Mouse (Mus musculus): ENCODE data around the gene Ppp1r36. TPM values are rescaled to one million over a fixed set of nuclear protein-coding genes. Genes with fewer than 3 reads are reported as not detected.

Ppp1r36 gene
- polyA plus RNA-seq, 1 experiment from 2014 or later, result 1.3 TPM

DNA sequence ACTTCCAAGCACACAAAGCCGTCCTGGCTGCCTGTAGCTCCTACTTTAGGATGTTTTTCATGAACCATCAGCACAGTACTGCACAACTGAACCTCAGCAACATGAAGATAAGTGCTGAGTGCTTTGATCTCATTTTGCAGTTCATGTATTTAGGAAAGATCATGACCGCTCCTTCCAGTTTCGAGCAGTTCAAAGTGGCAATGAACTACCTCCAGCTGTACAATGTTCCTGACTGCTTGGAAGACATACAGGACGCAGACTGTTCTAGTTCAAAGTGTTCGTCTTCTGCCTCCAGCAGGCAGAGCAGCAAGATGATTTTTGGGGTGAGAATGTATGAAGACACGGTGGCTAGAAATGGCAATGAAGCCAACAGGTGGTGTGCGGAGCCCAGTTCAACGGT lies 32.0 kb upstream of the Ppp1r36 start:
- Histone ChIP-seq H3K9ac (ENCODE audit: low read depth, low read length) (no peak overlapping the region), H3K4me1 (ENCODE audit: control insufficient read depth, insufficient read depth, low read depth, low read length) (no peaks in the 10 kb centered on the region), H3K36me3 (ENCODE audit: control insufficient read depth, insufficient read depth, low read length) (0 out of 2 replicates have a peak, but pooled peaks cover 2% of the 10 kb centered on the region), H3K27me3 (replicated peaks; ENCODE audit: control insufficient read depth, insufficient read depth, low read length) (no peaks in the 10 kb centered on the region), H3K9me3 (ENCODE audit: control insufficient read depth, low read length) (no peaks in the 10 kb centered on the region), H3K4me2 (ENCODE audit: low read length) (no peak overlapping the region), H3K4me3 (ENCODE audit: low read length) (no peak overlapping the region), H3K27ac (ENCODE audit: low read depth, low read length) (no peak overlapping the region)
- 94% methylated on average over 8 of the region's 8 CpGs for WGBS
- ATAC-seq, result no peak

DNA sequence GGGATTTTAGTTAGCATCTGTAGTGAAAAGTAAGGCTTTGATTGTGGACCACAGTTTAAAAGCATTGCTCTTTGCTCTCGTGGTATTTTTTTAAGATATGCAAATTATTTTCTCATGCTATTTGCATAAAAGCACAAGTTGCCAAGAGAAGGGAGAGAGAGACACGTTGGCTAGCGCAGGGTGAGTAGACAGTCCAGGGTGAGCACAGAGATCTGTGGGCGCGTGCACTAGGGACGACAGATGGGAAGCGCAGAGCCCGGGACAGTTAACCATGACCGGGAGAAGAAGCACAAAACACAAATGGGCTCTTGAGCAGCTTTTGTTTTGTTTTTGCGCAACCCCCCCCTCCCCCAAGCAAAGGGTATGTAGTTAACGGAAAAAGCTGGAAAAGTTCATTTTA lies 28.5 kb upstream of the Ppp1r36 start:
- H3K9ac ChIP-seq (ENCODE audit: low read depth, low read length), result no peak overlapping the region
- H3K27ac ChIP-seq (ENCODE audit: low read depth, low read length), result no peak overlapping the region
- no peaks in the 10 kb centered on the region for H3K9me3 ChIP-seq (ENCODE audit: control insufficient read depth, low read length)
- no peak overlapping the region for H3K4me3 ChIP-seq (ENCODE audit: low read length)
- ATAC-seq, result peak; percentile 60; the same call in 1 of the 2 replicates
- H3K27me3 ChIP-seq (replicated peaks; ENCODE audit: control insufficient read depth, insufficient read depth, low read length), result no peaks in the 10 kb centered on the region
- H3K36me3 ChIP-seq (ENCODE audit: control insufficient read depth, insufficient read depth, low read length), result 0 out of 2 replicates have a peak, but pooled peaks cover 2% of the 10 kb centered on the region
- no peak overlapping the region for H3K4me2 ChIP-seq (ENCODE audit: low read length)
- no peaks in the 10 kb centered on the region for H3K4me1 ChIP-seq (ENCODE audit: control insufficient read depth, insufficient read depth, low read depth, low read length)
- 53% methylated on average over 11 of the region's 11 CpGs for WGBS

DNA sequence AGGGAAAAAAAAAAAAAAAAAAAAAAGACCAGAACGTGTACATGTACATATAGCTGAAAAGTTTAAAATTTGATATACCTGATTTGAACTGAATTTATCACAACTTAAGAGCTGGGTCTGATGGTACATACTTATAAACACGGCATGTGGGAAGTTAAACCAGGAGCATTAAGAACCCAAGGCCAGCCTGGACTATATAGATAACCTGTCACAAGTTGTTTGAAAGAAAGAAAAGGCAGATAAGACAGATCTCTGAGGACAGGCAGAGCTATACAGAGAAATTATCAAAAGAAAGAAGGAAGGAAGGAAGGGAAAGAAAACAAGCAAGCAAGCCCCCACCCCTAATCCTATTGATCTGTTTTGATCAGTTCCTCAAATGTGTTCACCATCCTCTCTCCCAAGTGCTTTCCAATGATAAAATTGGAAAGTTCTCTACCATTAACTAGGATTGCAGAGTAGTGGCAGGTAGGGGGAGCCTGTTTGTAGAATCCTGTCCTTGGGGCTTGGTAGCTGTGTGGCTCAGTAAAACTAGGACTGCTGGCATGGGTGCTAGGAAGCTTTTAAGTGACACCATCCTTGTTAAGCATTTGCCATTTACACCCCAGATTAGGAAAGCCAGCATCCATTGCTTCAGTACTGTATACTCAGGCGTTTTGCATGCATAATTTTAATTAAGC lies 25.6 kb upstream of the Ppp1r36 start:
- no peaks in the 10 kb centered on the region for H3K36me3 ChIP-seq (ENCODE audit: control insufficient read depth, insufficient read depth, low read length)
- H3K4me2 ChIP-seq (ENCODE audit: low read length), result no peak overlapping the region
- no peak overlapping the region for H3K9ac ChIP-seq (ENCODE audit: low read depth, low read length)
- H3K4me3 ChIP-seq (ENCODE audit: low read length), result no peak overlapping the region
- no peak for ATAC-seq
- no peaks in the 10 kb centered on the region for H3K9me3 ChIP-seq (ENCODE audit: control insufficient read depth, low read length)
- 87% methylated on average over 3 of the region's 3 CpGs for WGBS
- H3K27me3 ChIP-seq (replicated peaks; ENCODE audit: control insufficient read depth, insufficient read depth, low read length), result no peaks in the 10 kb centered on the region
- no peak overlapping the region for H3K27ac ChIP-seq (ENCODE audit: low read depth, low read length)
- H3K4me1 ChIP-seq (ENCODE audit: control insufficient read depth, insufficient read depth, low read depth, low read length), result no peaks in the 10 kb centered on the region

GRCm38 (mm10) chr12:76392979-76393378 lies 24.4 kb upstream of the Ppp1r36 start:
- Histone ChIP-seq H3K36me3 (ENCODE audit: control insufficient read depth, insufficient read depth, low read length) (no peaks in the 10 kb centered on the region), H3K27ac (ENCODE audit: low read depth, low read length) (no peak overlapping the region), H3K4me1 (ENCODE audit: control insufficient read depth, insufficient read depth, low read depth, low read length) (no peaks in the 10 kb centered on the region), H3K9ac (ENCODE audit: low read depth, low read length) (no peak overlapping the region), H3K9me3 (ENCODE audit: control insufficient read depth, low read length) (no peaks in the 10 kb centered on the region), H3K27me3 (replicated peaks; ENCODE audit: control insufficient read depth, insufficient read depth, low read length) (no peaks in the 10 kb centered on the region), H3K4me2 (ENCODE audit: low read length) (no peak overlapping the region), H3K4me3 (ENCODE audit: low read length) (no peak overlapping the region)
- ATAC-seq, result no peak
- WGBS, result 86% methylated on average over 5 of the region's 5 CpGs

- H3K27me3 ChIP-seq (replicated peaks; ENCODE audit: control insufficient read depth, insufficient read depth, low read length), result no peaks in the 10 kb centered on the region
- no peak overlapping the region for H3K9ac ChIP-seq (ENCODE audit: low read depth, low read length)
- no peak overlapping the region for H3K27ac ChIP-seq (ENCODE audit: low read depth, low read length)
- no peaks in the 10 kb centered on the region for H3K9me3 ChIP-seq (ENCODE audit: control insufficient read depth, low read length)
- WGBS, result 89% methylated on average over 5 of the region's 5 CpGs
- H3K4me1 ChIP-seq (ENCODE audit: control insufficient read depth, insufficient read depth, low read depth, low read length), result no peaks in the 10 kb centered on the region
- ATAC-seq, result no peak
- no peaks in the 10 kb centered on the region for H3K36me3 ChIP-seq (ENCODE audit: control insufficient read depth, insufficient read depth, low read length)
- H3K4me3 ChIP-seq (ENCODE audit: low read length), result no peak overlapping the region
- no peak overlapping the region for H3K4me2 ChIP-seq (ENCODE audit: low read length)
Measured at GRCm38 (mm10) chr12:76397281-76397680, 20.1 kb upstream of the Ppp1r36 start.

DNA sequence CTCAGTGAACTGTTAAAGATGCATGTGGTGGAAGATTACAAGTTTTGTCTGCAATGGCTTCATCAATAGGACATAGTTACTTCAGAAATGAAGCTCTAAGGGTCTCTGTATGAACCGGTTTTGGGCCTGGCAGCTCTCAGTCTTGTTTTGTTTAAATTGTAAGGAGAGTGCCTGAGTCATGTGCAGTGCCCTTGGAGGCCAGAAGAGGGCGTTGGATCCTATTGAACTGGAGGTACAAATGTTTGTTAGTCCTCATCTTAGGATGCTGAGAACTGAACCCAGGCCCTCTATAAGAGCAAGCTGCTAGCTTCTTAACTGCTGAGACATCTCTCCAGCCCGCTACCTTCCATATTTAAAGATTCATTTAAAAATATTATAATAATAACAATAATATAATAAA lies 15.7 kb upstream of the Ppp1r36 start:
- H3K27me3 ChIP-seq (replicated peaks; ENCODE audit: control insufficient read depth, insufficient read depth, low read length), result peaks cover 16% of the 10 kb centered on the region
- no peak for ATAC-seq
- no peak overlapping the region for H3K27ac ChIP-seq (ENCODE audit: low read depth, low read length)
- H3K9ac ChIP-seq (ENCODE audit: low read depth, low read length), result no peak overlapping the region
- WGBS, result 55% methylated on average over 3 of the region's 3 CpGs
- H3K4me3 ChIP-seq (ENCODE audit: low read length), result no peak overlapping the region
- H3K4me2 ChIP-seq (ENCODE audit: low read length), result no peak overlapping the region
- H3K4me1 ChIP-seq (ENCODE audit: control insufficient read depth, insufficient read depth, low read depth, low read length), result peaks cover 20% of the 10 kb centered on the region
- no peaks in the 10 kb centered on the region for H3K36me3 ChIP-seq (ENCODE audit: control insufficient read depth, insufficient read depth, low read length)
- H3K9me3 ChIP-seq (ENCODE audit: control insufficient read depth, low read length), result no peaks in the 10 kb centered on the region

DNA sequence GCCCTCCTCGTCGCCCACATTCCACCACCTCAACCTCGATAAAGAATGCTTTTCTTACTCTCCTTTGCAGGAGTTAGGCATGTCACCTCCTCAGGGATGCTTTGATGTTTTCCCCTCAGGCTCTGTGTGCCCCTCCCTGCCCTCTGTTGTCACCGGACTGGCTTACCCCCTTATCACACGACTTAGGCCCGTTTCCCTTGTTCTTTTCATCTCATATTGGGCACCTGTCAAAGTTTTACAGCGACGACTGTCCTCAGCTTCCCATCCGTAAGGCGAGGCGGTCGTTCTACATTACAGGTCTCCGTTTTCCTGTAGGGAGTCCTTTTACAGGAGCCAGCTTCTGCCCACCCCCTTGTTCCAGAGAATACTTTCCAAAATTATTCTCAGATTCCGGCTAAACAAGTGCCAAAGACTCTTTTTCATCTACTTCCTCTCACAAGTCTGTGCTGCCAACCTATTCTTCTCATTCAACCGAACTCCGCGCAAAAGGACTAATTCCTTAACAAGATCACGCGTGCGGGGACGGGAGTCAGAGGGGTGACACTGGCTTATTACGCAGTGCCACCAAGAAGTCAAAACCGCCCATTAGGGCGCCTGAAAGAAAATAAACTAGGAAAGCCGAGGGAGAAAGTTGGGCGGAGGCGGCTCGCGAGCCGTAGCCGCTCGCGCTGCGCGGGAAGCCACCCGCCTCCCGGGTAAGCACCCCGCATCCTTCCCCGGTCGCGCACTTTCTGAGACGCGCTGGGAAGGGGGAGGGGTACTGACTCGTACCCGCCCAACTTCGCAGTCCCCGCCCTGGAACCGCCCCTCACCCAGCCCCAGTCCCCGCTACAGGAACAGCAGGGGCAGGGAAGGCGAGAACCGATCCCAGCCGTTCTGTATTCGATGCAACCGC lies 14.1 kb upstream of the Ppp1r36 start:
- Histone ChIP-seq H3K36me3 (ENCODE audit: control insufficient read depth, insufficient read depth, low read length) (no peaks in the 10 kb centered on the region), H3K27me3 (replicated peaks; ENCODE audit: control insufficient read depth, insufficient read depth, low read length) (peaks cover 21% of the 10 kb centered on the region), H3K4me1 (ENCODE audit: control insufficient read depth, insufficient read depth, low read depth, low read length) (peaks cover 20% of the 10 kb centered on the region), H3K4me2 (ENCODE audit: low read length) (peak overlapping the region; percentile 93), H3K9me3 (ENCODE audit: control insufficient read depth, low read length) (no peaks in the 10 kb centered on the region), H3K27ac (ENCODE audit: low read depth, low read length) (peak overlapping the region; percentile 93), H3K4me3 (ENCODE audit: low read length) (peak overlapping the region; percentile 80), H3K9ac (ENCODE audit: low read depth, low read length) (peak overlapping the region; percentile 83)
- WGBS, result 1% methylated on average over 54 of the region's 54 CpGs
- peak; percentile 88 for ATAC-seq

DNA sequence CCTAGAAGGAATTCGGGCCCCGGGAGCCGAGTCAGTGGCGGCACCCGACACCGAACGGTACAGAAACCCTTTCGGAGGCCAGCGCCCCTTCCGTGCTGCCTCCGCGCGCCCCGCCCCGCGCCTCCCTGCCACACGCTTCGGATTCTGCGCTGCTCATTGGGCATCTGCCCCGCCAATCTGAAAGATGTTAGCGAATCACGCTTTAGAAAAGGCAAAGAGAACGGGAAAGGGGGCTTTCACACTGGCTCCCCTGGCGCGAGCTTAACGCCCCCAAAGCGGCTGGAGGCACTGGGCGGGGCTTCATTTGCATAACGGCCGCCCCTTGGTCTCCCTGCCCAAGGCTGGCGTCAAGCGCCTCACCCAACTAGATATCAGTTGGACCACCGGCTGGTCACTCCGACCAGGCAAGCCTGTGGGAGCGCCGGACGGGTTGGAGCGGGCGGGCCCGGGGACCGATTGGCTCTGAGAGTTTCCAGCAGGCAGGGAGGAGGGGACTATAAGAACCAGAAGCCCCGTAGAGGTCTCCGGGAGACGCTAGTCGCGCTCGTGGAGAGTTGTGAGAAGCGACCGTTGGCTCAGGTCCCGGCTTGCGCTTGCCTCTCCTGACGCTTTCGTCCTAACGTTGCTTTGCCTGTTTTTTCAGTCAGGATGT lies 13.3 kb upstream of the Ppp1r36 start, which contains the start of gene Hspa2:
Hspa2 (plus strand) TSS at position 291 of the 652 bp plus-strand sequence.
- ATAC-seq, result peak; percentile 98
- Histone ChIP-seq H3K4me3 (ENCODE audit: low read length) (peak within 1 kb of the TSS; percentile 80), H3K27ac (ENCODE audit: low read depth, low read length) (peak within 1 kb of the TSS; percentile 93), H3K4me1 (ENCODE audit: control insufficient read depth, insufficient read depth, low read depth, low read length) (peaks cover 20% of the 10 kb centered on the region), H3K36me3 (ENCODE audit: control insufficient read depth, insufficient read depth, low read length) (no peaks in the 10 kb centered on the region), H3K4me2 (ENCODE audit: low read length) (peak within 1 kb of the TSS; percentile 93), H3K9ac (ENCODE audit: low read depth, low read length) (peak within 1 kb of the TSS; percentile 83), H3K27me3 (replicated peaks; ENCODE audit: control insufficient read depth, insufficient read depth, low read length) (peaks cover 21% of the 10 kb centered on the region), H3K9me3 (ENCODE audit: control insufficient read depth, low read length) (no peaks in the 10 kb centered on the region)
- WGBS, result under 1% methylated on average over 54 of the region's 54 CpGs

DNA sequence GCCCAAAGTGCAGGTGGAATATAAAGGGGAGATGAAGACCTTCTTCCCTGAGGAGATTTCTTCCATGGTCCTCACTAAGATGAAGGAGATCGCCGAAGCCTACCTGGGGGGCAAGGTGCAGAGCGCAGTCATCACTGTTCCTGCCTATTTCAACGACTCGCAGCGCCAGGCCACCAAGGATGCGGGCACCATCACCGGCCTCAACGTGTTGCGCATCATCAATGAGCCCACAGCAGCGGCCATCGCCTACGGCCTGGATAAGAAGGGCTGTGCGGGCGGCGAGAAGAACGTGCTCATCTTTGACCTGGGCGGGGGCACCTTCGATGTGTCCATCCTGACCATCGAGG lies 12.5 kb upstream of the Ppp1r36 start:
- Histone ChIP-seq H3K4me3 (ENCODE audit: low read length) (peak overlapping the region; percentile 80), H3K27ac (ENCODE audit: low read depth, low read length) (no peak overlapping the region), H3K9ac (ENCODE audit: low read depth, low read length) (peak overlapping the region; percentile 17; the same call in 1 of the 2 replicates), H3K4me2 (ENCODE audit: low read length) (peak overlapping the region; percentile 93), H3K9me3 (ENCODE audit: control insufficient read depth, low read length) (no peaks in the 10 kb centered on the region), H3K36me3 (ENCODE audit: control insufficient read depth, insufficient read depth, low read length) (no peaks in the 10 kb centered on the region), H3K27me3 (replicated peaks; ENCODE audit: control insufficient read depth, insufficient read depth, low read length) (peaks cover 21% of the 10 kb centered on the region), H3K4me1 (ENCODE audit: control insufficient read depth, insufficient read depth, low read depth, low read length) (peaks cover 20% of the 10 kb centered on the region)
- 6% methylated on average over 20 of the region's 20 CpGs for WGBS
- ATAC-seq, result no peak

All from hindbrain, embryonic 16.5 days (tissue).